Mouse (Mus musculus) erythroblast, embryonic 14.5 days (primary cell): Measurements from ENCODE around the gene Mindy1.

Source experiments
- GATA1 ChIP-seq: IDR thresholded peaks from 2 replicates; pipeline ENCODE4 v1.6.1; 2012; ENCODE audit warnings: low read length, inconsistent platforms, mixed read lengths
- TAL1 ChIP-seq: IDR thresholded peaks from 3 replicates; pipeline ENCODE4 v1.6.1; 2012; ENCODE audit warnings: low read length, inconsistent platforms, mixed read lengths

- TF ChIP-seq TAL1 (no peak), GATA1 (no peak)
These were observed 6.7 kb upstream of the Mindy1 start for GRCm38 (mm10) chr3:95274453-95274852.
